Mouse (Mus musculus) MEL (cell line): ENCODE measurements around the gene Lhpp. TPM values are rescaled to one million over a fixed set of nuclear protein-coding genes. Genes with fewer than 3 reads are reported as not detected.

Experiments used
- DNase-seq: peaks from one replicate; pipeline ENCODE4 v3.0.0; 2011; ENCODE audit warnings: low read depth, low spot score
- H3K27ac ChIP-seq: 2 replicates; pipeline ENCODE4 v1.5.1; 2012; ENCODE audit warnings: low read depth, mild to moderate bottlenecking, control low read depth, low read length, moderate library complexity; ENCODE audit not compliant: control insufficient read depth
- H3K27me3 ChIP-seq, 2 experiments: fragments of 150-350 bp in 1 of 2; sonication (generic) in 1 of 2; 2 replicates each; pipeline ENCODE4 v1.6.1; 2012; ENCODE audit warnings: low read length in 2 of 2, mild to moderate bottlenecking in 2 of 2, improper control_type of control experiment in 1 of 2, moderate library complexity in 1 of 2; ENCODE audit not compliant: insufficient read depth in 2 of 2, control insufficient read depth in 1 of 2
- H3K36me3 ChIP-seq, 2 experiments: 2 replicates each; pipeline ENCODE4 v1.6.1; 2012 to 2014; ENCODE audit warnings: low read length in 2 of 2, improper control_type of control experiment in 1 of 2, inconsistent platforms in 1 of 2, mild to moderate bottlenecking in 1 of 2; ENCODE audit not compliant: insufficient read depth in 2 of 2, control insufficient read depth in 1 of 2
- H3K4me1 ChIP-seq, 2 experiments: fragments of 150-350 bp in 1 of 2; sonication (generic) in 1 of 2; 2 replicates each; pipeline ENCODE4 v1.6.1; 2012; ENCODE audit warnings: low read length in 2 of 2, improper control_type of control experiment in 1 of 2, mild to moderate bottlenecking in 1 of 2; ENCODE audit not compliant: insufficient read depth in 2 of 2, control insufficient read depth in 1 of 2
- H3K4me3 ChIP-seq, 2 experiments: fragments of 150-350 bp in 1 of 2; sonication (generic) in 1 of 2; 2 replicates each; pipeline ENCODE4 v1.5.1; 2012; ENCODE audit warnings: low read depth in 2 of 2, low read length in 2 of 2, mild to moderate bottlenecking in 2 of 2, moderate library complexity in 2 of 2, control low read depth in 1 of 2, improper control_type of control experiment in 1 of 2; ENCODE audit not compliant: control insufficient read depth in 1 of 2, insufficient read depth in 1 of 2
- H3K79me2 ChIP-seq: 2 replicates; pipeline ENCODE4 v1.6.1; 2012; ENCODE audit warnings: mild to moderate bottlenecking, low read length, moderate library complexity; ENCODE audit not compliant: control insufficient read depth, poor library complexity, insufficient read depth
- H3K9ac ChIP-seq: 2 replicates; pipeline ENCODE4 v1.6.1; 2012; ENCODE audit warnings: low read depth, mild to moderate bottlenecking, control low read depth, low read length, moderate library complexity; ENCODE audit not compliant: control insufficient read depth, poor library complexity, severe bottlenecking
- H3K9me3 ChIP-seq: fragments of 150-350 bp; sonication (generic); replicated peaks from 2 replicates; pipeline ENCODE4 v1.6.1; 2012; ENCODE audit warnings: mild to moderate bottlenecking, low read length, improper control_type of control experiment, moderate library complexity; ENCODE audit not compliant: insufficient read depth
- BHLHE40 ChIP-seq: IDR thresholded peaks from 2 replicates; pipeline ENCODE4 v1.6.1; 2012; ENCODE audit warnings: low read depth, mild to moderate bottlenecking, inconsistent platforms, low read length, improper control_type of control experiment, borderline replicate concordance
- CHD1 ChIP-seq: IDR thresholded peaks from 2 replicates; pipeline ENCODE4 v1.6.1; 2012; ENCODE audit warnings: low read depth, mild to moderate bottlenecking, inconsistent platforms, low read length, improper control_type of control experiment
- CHD2 ChIP-seq: IDR thresholded peaks from 2 replicates; pipeline ENCODE4 v1.6.1; 2011; ENCODE audit warnings: low read length, improper control_type of control experiment
- CTCF ChIP-seq, 3 experiments: IDR thresholded peaks in 2 of 3; conservative IDR thresholded peaks in 1 of 3; 2 replicates each; pipeline ENCODE4 v1.5.1; 2011 to 2012; ENCODE audit warnings: low read length in 3 of 3, low read depth in 2 of 3, mild to moderate bottlenecking in 2 of 3, improper control_type of control experiment in 1 of 3, inconsistent platforms in 1 of 3, mixed read lengths in 1 of 3, moderate library complexity in 1 of 3; ENCODE audit not compliant: control insufficient read depth in 1 of 3, insufficient read depth in 1 of 3, poor library complexity in 1 of 3, severe bottlenecking in 1 of 3
- E2F4 ChIP-seq: IDR thresholded peaks from 2 replicates; pipeline ENCODE4 v1.6.1; 2011; ENCODE audit warnings: low read depth, low read length, improper control_type of control experiment, borderline replicate concordance
- ELF1 ChIP-seq: IDR thresholded peaks from 2 replicates; pipeline ENCODE4 v1.6.1; 2014; ENCODE audit warnings: low read depth, mild to moderate bottlenecking, inconsistent platforms, low read length, improper control_type of control experiment, moderate library complexity
- EP300 ChIP-seq, 2 experiments: IDR thresholded peaks; 2 replicates each; pipeline ENCODE4 v1.6.1; 2011; ENCODE audit warnings: improper control_type of control experiment in 2 of 2, low read length in 2 of 2, low read depth in 1 of 2, mild to moderate bottlenecking in 1 of 2
- ETS1 ChIP-seq: IDR thresholded peaks from 2 replicates; pipeline ENCODE4 v1.6.1; 2012; ENCODE audit warnings: low read depth, mild to moderate bottlenecking, inconsistent platforms, low read length, improper control_type of control experiment, moderate library complexity
- GABPA ChIP-seq: IDR thresholded peaks from 2 replicates; pipeline ENCODE4 v1.6.1; 2012; ENCODE audit warnings: low read depth, mild to moderate bottlenecking, inconsistent platforms, low read length, improper control_type of control experiment, moderate library complexity
- GATA1 ChIP-seq: IDR thresholded peaks from 2 replicates; pipeline ENCODE4 v1.6.1; 2011; ENCODE audit warnings: low read depth, low read length, improper control_type of control experiment
- HCFC1 ChIP-seq: IDR thresholded peaks from 2 replicates; pipeline ENCODE4 v1.6.1; 2012; ENCODE audit warnings: low read depth, mild to moderate bottlenecking, inconsistent platforms, low read length, improper control_type of control experiment, moderate library complexity
- MAX ChIP-seq: IDR thresholded peaks from 2 replicates; pipeline ENCODE4 v1.6.1; 2011; ENCODE audit warnings: low read length, improper control_type of control experiment
- MEF2A ChIP-seq: IDR thresholded peaks from 2 replicates; pipeline ENCODE4 v1.6.1; 2014; ENCODE audit warnings: low read depth, mild to moderate bottlenecking, inconsistent platforms, low read length, improper control_type of control experiment; ENCODE audit not compliant: poor library complexity, insufficient replicate concordance, severe bottlenecking; ENCODE audit errors: extremely low read depth
- MXI1 ChIP-seq: IDR thresholded peaks from 2 replicates; pipeline ENCODE4 v1.6.1; 2011; ENCODE audit warnings: mild to moderate bottlenecking, low read depth, low read length, improper control_type of control experiment
- MYB ChIP-seq: IDR thresholded peaks from 2 replicates; pipeline ENCODE4 v1.6.1; 2011; ENCODE audit warnings: mild to moderate bottlenecking, low read depth, low read length, improper control_type of control experiment
- MYC ChIP-seq: IDR thresholded peaks from 2 replicates; pipeline ENCODE4 v1.6.1; 2011; ENCODE audit warnings: low read depth, mild to moderate bottlenecking, low read length, improper control_type of control experiment, moderate library complexity
- NELFE ChIP-seq: IDR thresholded peaks from 2 replicates; pipeline ENCODE4 v1.6.1; 2011; ENCODE audit warnings: low read depth, low read length, improper control_type of control experiment
- NRF1 ChIP-seq: IDR thresholded peaks from 2 replicates; pipeline ENCODE4 v1.6.1; 2014; ENCODE audit warnings: low read depth, mild to moderate bottlenecking, inconsistent platforms, low read length, improper control_type of control experiment, moderate library complexity; ENCODE audit not compliant: poor library complexity, insufficient read depth, severe bottlenecking
- POLR2AphosphoS2 ChIP-seq: IDR thresholded peaks from 2 replicates; pipeline ENCODE4 v1.6.1; 2011; ENCODE audit warnings: low read length, improper control_type of control experiment
- POLR2AphosphoS5 ChIP-seq: IDR thresholded peaks from 2 replicates; pipeline ENCODE4 v1.6.1; 2012; ENCODE audit warnings: low read depth, borderline replicate concordance, mild to moderate bottlenecking, inconsistent platforms, low read length, moderate library complexity, mixed read lengths
- RCOR1 ChIP-seq: IDR thresholded peaks from 2 replicates; pipeline ENCODE4 v1.6.1; 2012; ENCODE audit warnings: low read depth, mild to moderate bottlenecking, inconsistent platforms, low read length, improper control_type of control experiment
- SIN3A ChIP-seq: IDR thresholded peaks from 2 replicates; pipeline ENCODE4 v1.6.1; 2012; ENCODE audit warnings: low read length, improper control_type of control experiment, inconsistent platforms
- SMC3 ChIP-seq: IDR thresholded peaks from 2 replicates; pipeline ENCODE4 v1.6.1; 2011; ENCODE audit warnings: low read depth, low read length, improper control_type of control experiment
- TAL1 ChIP-seq: IDR thresholded peaks from 2 replicates; pipeline ENCODE4 v1.6.1; 2012; ENCODE audit warnings: mild to moderate bottlenecking, inconsistent platforms, low read length, moderate library complexity, mixed read lengths
- TBP ChIP-seq: IDR thresholded peaks from 2 replicates; pipeline ENCODE4 v1.8.0; 2011; ENCODE audit warnings: low read depth, low read length, improper control_type of control experiment
- TCF12 ChIP-seq: IDR thresholded peaks from 2 replicates; pipeline ENCODE4 v1.6.1; 2014; ENCODE audit warnings: low read depth, mild to moderate bottlenecking, inconsistent platforms, low read length, improper control_type of control experiment, moderate library complexity
- USF1 ChIP-seq: IDR thresholded peaks from 2 replicates; pipeline ENCODE4 v1.6.1; 2014; ENCODE audit warnings: low read depth, mild to moderate bottlenecking, inconsistent platforms, low read length, improper control_type of control experiment, moderate library complexity
- USF2 ChIP-seq, 2 experiments: IDR thresholded peaks; 2 replicates each; pipeline ENCODE4 v1.6.1; 2011 to 2012; ENCODE audit warnings: improper control_type of control experiment in 2 of 2, low read length in 2 of 2, borderline replicate concordance in 1 of 2, inconsistent platforms in 1 of 2, low read depth in 1 of 2, mild to moderate bottlenecking in 1 of 2; ENCODE audit not compliant: insufficient read depth in 1 of 2
- ZKSCAN1 ChIP-seq: IDR thresholded peaks from 2 replicates; pipeline ENCODE4 v1.6.1; 2012; ENCODE audit warnings: low read depth, mild to moderate bottlenecking, inconsistent platforms, low read length, improper control_type of control experiment, moderate library complexity
- ZNF384 ChIP-seq: IDR thresholded peaks from 2 replicates; pipeline ENCODE4 v1.6.1; 2012; ENCODE audit warnings: low read depth, mild to moderate bottlenecking, inconsistent platforms, low read length, improper control_type of control experiment
- polyA plus RNA-seq, 2 experiments: library from polyadenylated mRNA; stranded (reverse) in 1 of 2; unstranded in 1 of 2; fragments of >175 nt in 1 of 2; fragments of >200 nt in 1 of 2; gene quantifications; 2 replicates each; pipeline versions ENCODE4 v1.2.1 to v1.2.4; 2012; ENCODE audit warnings: low replicate concordance in 2 of 2, low read depth in 1 of 2; ENCODE audit not compliant: insufficient read length in 2 of 2, insufficient read depth in 1 of 2, missing spikeins in 1 of 2
- total RNA-seq: library from RNA; depleted of rRNA; stranded (reverse); fragments of 300-350 nt; gene quantifications from 2 replicates; pipeline ENCODE4 v1.2.3, GENCODE M21; 2012

The Lhpp gene
- total and polyA plus RNA-seq, 3 experiments, result 31.0 to 39.3 TPM; not detected in 1

DNA sequence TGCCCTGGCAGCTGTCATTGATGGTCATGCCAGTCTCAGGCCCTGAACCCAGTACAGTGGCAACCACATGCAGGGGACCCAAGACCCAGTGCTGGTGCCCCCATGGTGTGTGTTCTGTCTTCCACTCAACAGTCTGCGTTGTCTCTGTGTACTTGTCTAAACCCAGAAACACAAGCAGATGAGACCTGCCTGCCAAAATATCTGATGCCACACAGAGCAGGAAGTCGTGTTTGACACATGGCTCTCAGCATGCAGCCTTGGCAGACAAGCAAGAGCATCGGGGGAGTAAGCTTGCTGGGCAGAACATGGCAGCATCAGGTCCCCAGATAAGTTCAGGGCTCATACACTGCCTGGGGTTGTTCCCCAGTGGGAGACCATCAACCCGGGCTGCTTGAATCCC is 68.7 kb downstream of the Lhpp start:
- no peak for DNase-seq
- H3K27ac ChIP-seq, result peak overlapping the region; percentile 48
- H3K4me3 ChIP-seq, result no peak overlapping the region
- no peaks in the 10 kb centered on the region for H3K27me3 ChIP-seq
- peaks cover 12 to 14% of the 10 kb centered on the region in 2 experiments for H3K4me1 ChIP-seq
- H3K36me3 ChIP-seq, result peaks cover 0 to 12% of the 10 kb centered on the region in 2 experiments; a peak in 2 of 4 replicates
- H3K9ac ChIP-seq, result 0 out of 2 replicates have a peak overlapping the region, but pooled peaks have one; percentile 0
- no peaks in the 10 kb centered on the region for H3K9me3 ChIP-seq
- 0 out of 2 replicates have a peak, but pooled peaks have one; percentile 14 for TF ChIP-seq MYC
- peak; percentile 43; the same call in 1 of the 2 replicates for TF ChIP-seq MAX
- TF ChIP-seq POLR2AphosphoS5, result no peak
- 0 out of 2 replicates have a peak, but pooled peaks have one; percentile 3 for TF ChIP-seq GATA1
- peak; percentile 83 for TF ChIP-seq MXI1
- no peaks in the 10 kb centered on the region for H3K79me2 ChIP-seq

GRCm38 (mm10) chr7:132679549-132679948 is 69.1 kb downstream of the Lhpp start:
- Histone ChIP-seq H3K36me3 (peaks cover 0 to 12% of the 10 kb centered on the region in 2 experiments; a peak in 2 of 4 replicates), H3K27me3 (no peaks in the 10 kb centered on the region), H3K4me1 (peaks cover 12 to 14% of the 10 kb centered on the region in 2 experiments)
- TF ChIP-seq MEF2A (no peak), GATA1 (no peak), USF1 (peak; percentile 73), TCF12 (no peak), MYB (0 out of 2 replicates have a peak, but pooled peaks have one; percentile 19), GABPA (no peak), ELF1 (0 out of 2 replicates have a peak, but pooled peaks have one; percentile 21), SIN3A (no peak; the same call in 1 of the 2 replicates), CTCF (IDR thresholded peaks at IDR 0.05 in 2 of 3, conservative IDR thresholded peaks at IDR 0.05 in 1 of 3; ENCODE audit: control insufficient read depth in 1 of 3, insufficient read depth in 1 of 3, low read depth in 2 of 3, low read length in 3 of 3, poor library complexity in 1 of 3, severe bottlenecking in 1 of 3) (no peak), ZKSCAN1 (no peak), NELFE (no peak), TBP (no peak), HCFC1 (no peak), MYC (no peak), E2F4 (no peak), EP300 (IDR thresholded peaks at IDR 0.05; ENCODE audit: low read depth in 1 of 2, low read length in 2 of 2) (peak in 1 of 2 experiments; percentile 40; a peak in 2 of 4 replicates), ZNF384 (no peak), SMC3 (no peak), CHD1 (no peak), CHD2 (no peak), MXI1 (no peak), ETS1 (0 out of 2 replicates have a peak, but pooled peaks have one; percentile 20), POLR2AphosphoS2 (0 out of 2 replicates have a peak, but pooled peaks have one; percentile 31), MAX (0 out of 2 replicates have a peak, but pooled peaks have one; percentile 15), RCOR1 (no peak), TAL1 (no peak), NRF1 (no peak), USF2 (IDR thresholded peaks at IDR 0.05; ENCODE audit: borderline replicate concordance in 1 of 2, insufficient read depth in 1 of 2, low read depth in 1 of 2, low read length in 2 of 2) (0 out of 4 replicates have a peak, but pooled peaks of 1 of the 2 experiments have one; percentile 14), BHLHE40 (no peak)

More at GRCm38 (mm10) chr7:132679549-132679948, 69.1 kb downstream of the Lhpp start:
- Histone ChIP-seq H3K27ac (peak overlapping the region; percentile 48), H3K4me3 (no peak overlapping the region), H3K79me2 (no peaks in the 10 kb centered on the region), H3K9ac (0 out of 2 replicates have a peak overlapping the region, but pooled peaks have one; percentile 0), H3K9me3 (no peaks in the 10 kb centered on the region)
- peak; percentile 52 for DNase-seq
